Mouse (Mus musculus) erythroblast, adult 5-6 weeks (primary cell): ENCODE data around the gene Gm20388. TPM values are rescaled to one million over a fixed set of nuclear protein-coding genes. Genes with fewer than 3 reads are reported as not detected.

Source experiments
- ATAC-seq: replicated peaks from 2 replicates; pipeline ENCODE4 v1.8.0; 2016; ENCODE audit warnings: moderate number of reproducible peaks, mild to moderate bottlenecking, moderate TSS enrichment, inconsistent platforms; ENCODE audit not compliant: poor library complexity, low FRiP score, severe bottlenecking
- total RNA-seq, 2 experiments: library from RNA; stranded (forward) in 1 of 2; stranded (reverse) in 1 of 2; fragments of 150-400 nt in 1 of 2; fragments of 200-764, 138-1000 nt in 1 of 2; gene quantifications; 2 replicates each; pipeline versions ENCODE4 v1.2.3 to v1.2.4; 2015 to 2017; ENCODE audit warnings: low replicate concordance in 2 of 2

The Gm20388 gene
- total RNA-seq, 2 experiments from 2014 or later, result 2.9 to 7.8 TPM

DNA sequence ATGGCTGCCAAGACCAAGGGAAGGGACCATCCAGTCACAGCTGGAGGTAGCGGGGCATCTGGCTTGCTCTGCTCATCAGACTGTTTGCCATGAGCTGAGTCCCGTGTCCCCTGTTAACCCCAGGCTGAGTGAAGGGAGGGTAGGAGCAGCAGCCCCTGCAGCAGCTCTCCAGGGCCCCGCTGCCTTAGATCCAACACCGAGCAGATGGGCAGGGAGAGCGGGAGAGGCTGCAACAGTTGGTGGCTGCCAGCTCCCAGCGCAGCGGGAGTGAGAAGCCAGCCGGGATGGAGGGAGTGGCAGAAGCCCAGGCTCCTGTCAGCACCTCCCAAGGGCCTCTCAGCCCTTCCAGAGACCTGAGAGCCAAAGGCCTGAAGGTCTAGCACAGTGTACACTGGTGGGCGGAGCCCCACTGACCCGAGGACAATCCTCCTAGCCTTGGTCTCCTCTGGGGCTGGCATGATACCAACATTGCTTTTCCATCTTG is 379.1 kb downstream of the Gm20388 start:
- ATAC-seq, result no peak

DNA sequence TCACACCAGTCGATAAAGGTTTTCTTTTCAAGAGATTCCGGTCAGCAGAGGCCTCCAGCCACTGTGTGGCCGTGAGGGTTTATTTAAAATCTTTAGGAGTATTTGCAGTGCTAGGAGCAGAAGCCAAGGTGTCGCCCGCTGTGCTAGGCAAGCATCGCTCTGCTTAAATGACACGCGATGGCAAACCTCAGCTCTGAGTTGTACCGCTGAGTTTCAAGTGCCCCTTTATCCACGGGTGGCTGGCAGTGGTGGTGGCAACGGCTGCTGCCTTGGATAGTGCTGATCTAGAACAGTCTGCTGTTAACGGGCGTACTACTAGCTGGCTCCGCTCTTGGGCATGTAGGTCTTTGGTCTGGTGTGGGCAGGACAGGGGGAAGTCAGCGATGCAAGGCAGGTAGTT is 380.0 kb downstream of the Gm20388 start:
- no peak for ATAC-seq

DNA sequence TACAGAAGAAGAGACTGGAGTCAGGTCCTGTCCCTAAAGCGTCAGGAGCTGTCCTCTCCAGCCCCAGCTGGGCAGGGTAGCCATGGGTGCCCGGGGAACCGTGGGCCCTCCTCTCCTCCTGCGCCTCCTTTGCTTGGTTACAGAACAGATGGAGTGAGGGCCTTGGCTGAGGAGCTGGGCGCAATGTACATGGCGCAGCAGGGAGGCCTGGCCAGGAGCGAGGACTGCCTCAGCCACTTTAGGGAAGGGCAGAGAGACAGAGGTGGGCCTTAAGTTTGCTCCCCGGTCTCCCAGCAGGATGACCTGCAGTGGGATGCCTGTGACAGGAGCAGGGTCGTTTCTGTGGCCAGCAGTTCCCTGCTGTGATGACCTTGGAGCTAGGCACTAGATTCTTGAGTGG is 381.0 kb downstream of the Gm20388 start:
- ATAC-seq, result no peak

DNA sequence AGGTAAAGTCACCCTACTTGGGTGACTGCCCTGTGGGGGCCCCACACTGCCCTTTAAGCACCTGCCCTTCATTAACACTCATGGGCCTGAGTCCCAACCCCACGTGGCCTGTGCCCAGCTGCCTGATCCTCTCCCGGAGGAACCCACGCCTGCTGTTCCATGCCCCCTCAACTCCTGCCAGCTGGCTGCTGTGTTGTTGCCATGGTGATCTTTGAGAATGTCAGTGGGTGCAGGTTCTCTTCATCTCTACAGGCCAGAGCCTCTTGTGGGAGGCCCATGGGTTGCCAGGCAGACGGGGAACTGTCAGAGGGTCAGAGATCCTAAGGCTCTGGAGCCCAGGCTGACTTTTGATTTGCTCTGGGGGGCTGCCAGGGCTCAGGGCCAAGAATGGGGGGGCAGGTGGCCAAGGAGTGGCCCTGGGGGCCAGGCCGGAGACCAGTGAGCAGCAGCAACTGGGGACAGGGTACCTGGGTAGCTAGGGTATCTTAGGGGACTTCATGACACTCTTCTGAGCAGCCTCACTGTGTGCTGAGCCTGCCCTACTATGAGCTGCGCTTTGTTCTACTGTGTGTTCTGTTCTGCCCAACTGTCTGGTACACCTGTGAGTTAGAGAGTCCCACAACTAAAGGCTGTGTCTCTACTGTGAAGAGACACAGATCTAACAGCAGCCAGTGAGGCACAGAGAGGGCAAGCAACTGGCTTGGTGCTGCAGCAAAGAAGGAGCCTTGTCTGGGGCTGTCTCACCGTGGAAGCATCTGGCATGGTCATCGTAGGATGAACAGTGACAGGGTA is 381.9 kb downstream of the Gm20388 start:
- ATAC-seq, result peak; percentile 8

DNA sequence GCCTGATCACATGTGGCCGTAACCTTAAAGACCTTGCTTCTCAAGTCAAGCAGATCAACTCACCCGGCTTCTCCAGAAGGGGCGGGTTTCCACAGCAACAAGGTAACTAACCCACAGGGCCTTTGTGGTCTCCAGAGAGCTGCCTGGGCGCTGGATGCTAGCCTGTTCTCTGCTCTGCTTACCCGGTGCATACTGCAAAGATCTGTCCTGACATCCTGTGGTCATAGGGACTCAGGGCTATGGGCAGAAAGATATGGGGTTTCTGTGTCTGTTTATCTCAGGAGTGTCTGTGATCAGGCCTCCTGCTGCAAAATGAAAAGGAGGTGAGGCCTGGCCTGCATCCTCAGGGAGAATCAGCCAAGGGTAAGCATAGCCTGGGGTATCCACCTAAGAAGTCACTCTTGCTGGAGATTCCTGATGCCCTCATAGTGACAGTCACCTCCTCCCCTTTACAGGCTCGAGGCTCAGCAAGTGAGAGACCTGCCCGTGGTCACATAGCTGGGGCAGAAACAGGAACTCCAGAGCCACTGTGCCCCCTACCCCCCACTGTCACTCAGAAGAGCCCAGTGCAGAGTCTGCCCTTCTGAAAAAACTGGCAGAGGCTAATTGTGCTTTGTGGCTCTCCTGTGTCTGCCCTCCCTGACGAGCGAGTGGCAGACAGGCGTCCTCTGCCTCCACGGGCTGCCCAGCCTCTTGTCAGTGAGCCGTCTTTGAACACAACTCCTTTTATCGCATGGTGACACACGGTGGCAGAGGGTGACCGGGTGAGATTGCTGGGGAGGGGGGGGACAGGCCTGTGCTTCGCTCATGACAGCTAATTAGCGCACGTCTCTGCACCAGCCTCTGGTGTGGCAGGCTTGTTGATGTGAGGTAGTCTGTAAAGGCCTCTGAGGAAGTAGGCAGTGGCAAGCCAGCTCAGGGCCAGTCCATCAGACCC is 383.0 kb downstream of the Gm20388 start:
- ATAC-seq, result peak; percentile 69

DNA sequence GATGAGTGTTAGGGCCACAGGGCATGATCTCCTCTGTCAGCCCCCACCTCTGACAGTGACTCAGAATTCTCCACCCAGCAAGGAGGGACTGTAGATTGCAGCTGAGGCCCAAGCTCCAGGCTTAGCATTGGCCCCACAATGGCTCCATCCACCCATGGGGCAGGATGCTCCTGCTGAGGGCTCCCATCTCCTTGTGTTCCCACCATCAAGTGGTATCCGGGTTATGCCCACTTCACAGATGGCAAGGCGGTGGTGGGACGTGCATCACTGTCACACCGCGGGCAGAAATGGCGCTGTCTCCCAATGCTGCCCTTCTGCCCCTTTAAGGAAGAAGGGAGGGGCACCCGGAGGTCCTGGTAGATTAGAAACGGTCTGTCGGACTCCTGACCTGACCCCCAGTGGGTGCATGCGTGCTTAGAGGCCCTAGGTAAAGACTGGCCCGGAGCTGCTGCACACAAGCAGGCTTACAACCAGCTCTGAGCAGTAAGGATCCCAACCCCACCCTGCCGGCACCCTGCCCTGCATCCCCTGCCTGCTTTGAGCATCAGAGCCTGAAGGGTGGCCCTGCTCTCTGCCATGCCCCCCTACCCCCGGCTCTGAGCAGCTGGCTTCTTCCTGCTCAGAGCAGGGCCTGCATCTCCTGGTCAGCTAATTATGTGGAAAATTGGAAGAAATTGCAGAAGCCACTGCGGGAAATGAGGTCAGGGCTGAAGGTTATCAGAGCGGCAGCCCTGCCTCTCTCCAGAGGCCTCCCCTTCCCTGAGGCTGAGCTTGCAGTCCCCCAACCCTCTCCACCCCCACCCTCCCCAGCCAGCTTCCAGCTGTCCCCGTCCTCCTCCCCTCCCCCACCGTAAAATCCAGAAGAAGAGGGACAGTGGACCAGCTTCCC is 384.6 kb downstream of the Gm20388 start:
- ATAC-seq, result peak; percentile 31

DNA sequence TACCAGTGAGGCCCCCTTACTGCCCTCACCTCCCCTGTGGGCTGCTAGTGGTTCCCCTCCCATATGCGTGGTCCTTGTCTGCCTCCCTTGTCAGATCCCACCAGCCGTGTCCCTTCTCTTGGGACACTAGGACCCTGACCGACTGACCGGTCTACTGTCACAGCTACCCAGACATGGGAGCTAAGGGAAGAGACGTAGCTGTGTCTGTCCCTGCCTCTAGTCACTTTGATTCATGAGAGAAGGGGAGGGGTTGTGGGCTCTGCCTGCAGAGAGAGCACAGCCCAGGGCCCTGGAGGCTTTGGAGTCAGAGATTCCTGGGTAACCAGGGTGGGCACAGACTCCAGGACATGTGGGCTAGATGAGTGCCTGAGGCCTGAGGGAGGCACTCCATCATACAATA is 386.4 kb downstream of the Gm20388 start:
- no peak for ATAC-seq

DNA sequence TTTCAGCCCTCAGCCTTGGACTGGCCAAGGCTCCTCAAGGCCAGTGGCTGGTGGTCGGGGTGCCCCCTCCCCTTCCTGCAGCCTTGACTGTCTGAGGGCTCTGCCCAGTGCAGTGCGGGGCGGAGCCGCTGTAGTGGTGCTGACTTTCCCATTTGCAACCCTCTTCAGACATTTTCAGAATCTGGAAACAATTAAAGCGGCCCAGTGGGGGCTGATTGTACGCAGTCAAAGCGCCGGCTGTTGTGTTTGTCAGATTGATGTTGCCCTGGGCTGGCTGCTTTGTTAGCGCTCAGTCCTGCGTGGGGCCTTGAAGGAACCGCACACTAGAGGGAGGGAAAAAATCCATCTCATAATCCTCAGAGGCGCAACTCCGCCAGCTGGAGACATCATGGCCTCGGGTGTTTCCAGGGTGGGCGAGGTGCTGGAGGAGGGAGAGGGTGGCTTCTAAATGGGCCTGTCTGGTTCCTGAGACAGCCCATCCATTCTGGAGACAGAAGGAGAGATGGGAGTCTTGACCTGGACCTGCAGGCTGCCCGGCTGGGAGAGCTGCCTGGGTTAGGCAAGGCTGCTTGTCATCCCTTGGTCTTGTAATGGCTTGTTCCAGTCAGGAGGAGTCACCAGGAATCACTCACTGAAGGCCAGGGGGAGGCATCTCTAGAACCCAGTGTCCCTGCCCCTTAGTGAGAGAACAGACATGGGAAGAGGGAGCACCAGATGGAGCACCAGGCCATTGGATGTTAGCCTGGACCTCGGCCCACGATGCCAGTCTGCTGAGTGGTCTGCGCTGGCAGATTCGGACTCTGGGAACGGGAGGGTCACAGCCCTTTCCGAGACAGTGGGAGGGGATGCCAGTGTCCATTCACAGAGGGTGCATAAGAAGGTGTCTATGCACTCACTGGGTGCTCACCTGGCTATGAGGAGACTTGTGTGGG is 388.2 kb downstream of the Gm20388 start:
- ATAC-seq, result no peak

DNA sequence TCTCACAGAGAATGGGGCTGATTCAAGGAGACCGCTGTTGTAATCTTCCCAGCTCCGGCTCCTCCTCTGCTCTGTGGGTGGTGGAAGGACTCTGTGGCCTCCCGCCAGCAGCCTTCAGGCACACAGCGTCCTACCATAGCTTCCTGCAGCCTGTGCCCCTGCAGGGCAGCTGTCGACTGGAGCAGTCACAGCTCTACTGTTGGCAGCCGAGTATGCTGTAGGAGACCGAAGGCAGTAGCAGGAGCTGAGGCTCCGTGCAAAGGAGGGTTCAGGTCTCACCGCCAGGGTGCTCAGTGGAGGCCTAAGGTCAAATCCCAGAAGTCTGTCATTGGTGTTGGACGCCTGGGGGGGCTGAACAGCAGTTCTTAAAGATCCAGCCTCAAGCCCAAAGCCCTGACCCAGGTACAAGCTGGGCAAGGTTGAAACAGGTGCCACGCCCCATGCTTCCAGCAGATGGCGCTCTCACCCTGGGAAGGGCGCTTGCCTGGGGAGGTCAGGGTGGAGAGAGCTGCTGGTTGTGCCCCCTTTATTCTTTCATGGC is 390.0 kb downstream of the Gm20388 start:
- peak; percentile 82 for ATAC-seq

DNA sequence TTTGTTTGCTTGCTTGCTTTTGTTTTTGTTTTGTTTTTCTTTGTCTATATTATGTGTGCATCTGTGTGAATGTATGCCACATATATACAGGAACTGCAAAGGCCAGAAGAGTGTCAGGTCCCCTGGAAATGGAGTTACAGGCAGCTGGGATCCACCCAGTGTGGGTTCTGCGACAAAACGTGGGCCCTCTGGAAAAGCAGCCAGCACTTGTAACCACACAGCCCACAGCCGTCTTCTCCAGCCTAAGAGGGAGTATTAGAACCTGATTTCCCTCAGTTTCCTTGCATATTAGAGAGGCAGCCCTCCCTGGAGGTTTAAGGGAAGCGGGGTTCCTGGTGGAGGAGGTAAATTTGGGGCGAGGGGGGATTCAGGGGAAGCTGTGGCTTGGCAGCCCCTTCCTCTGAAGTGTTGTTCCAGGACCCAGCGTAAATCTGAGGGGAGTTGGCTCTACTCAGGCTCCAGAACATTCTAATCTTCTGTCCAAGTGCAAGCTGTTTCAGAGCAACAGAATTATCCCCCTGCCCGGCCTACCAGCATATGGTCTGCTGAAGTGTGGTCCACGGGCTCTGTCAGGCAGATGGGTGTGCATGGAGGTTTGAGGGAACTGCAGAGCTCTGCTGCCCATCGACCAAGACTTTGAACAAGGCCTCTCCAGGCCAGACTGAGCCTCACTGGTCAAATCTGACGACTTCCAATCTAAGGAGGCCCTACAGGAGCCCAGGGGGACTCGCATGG is 392.5 kb downstream of the Gm20388 start:
- ATAC-seq, result no peak

DNA sequence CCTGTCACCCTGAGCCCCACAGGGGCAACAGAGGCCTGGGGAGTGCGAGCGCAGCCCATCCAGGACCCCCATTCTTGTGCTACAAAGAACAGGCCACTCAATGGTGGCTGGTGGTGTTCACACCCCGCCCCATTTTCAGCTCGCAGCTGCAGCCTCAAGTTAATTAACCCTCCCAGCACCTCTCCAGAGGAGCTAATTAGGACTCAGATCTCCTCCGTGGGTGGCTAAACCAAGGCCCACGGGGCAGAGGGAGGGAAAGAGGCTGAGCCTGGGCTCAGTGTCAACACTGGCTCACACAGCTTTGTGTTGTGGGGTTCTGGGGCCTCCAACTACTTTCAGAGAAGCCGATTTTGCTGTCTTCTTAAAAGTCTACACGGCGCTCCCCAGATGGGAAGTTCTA is 393.5 kb downstream of the Gm20388 start:
- no peak for ATAC-seq

DNA sequence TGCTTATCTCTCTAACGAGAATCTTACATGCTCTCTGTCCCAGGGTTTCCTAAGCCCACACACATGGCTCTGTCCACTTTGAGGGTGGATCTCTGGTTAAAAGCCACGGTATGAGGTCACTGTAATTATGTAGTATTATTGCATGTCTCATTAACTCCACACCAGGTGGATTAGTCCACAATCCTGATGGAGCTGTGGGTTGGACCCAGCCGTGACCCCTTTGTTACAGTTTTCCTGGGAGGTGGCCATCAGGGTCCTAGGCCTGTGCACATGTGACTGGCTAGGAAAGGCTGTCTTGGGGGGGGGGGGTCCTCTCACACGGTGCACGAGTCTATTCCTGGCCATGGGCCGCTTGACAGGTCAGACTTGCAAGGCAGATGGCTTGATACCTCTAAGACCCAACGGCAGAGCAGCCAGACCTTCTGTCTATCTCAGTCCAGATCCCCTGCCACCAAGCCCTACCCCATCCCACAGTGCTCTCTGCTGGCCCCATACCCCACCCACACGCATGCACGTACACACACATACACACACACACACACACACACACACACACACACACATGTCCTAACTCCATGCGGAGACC is 395.3 kb downstream of the Gm20388 start:
- no peak for ATAC-seq

DNA sequence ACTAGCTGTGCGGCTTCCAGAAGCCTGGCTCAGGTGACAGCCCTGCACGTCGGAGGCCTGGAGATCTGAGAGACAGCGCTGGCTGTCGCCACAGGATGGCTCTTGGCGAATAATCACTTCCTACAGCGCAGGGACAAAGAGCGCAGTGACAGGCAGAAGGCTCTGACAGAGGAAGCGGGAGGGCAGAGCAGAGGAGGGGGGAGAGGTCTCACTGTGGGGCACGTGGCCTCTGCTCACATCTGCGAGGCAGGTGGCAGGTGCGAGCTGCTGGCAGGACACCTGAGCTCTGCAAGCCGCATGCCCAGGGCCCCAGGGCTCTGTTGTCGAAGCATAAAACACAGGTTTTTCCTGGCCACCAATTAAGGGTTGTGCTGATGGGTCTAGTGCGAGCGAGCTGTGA is 396.5 kb downstream of the Gm20388 start:
- ATAC-seq, result no peak

DNA sequence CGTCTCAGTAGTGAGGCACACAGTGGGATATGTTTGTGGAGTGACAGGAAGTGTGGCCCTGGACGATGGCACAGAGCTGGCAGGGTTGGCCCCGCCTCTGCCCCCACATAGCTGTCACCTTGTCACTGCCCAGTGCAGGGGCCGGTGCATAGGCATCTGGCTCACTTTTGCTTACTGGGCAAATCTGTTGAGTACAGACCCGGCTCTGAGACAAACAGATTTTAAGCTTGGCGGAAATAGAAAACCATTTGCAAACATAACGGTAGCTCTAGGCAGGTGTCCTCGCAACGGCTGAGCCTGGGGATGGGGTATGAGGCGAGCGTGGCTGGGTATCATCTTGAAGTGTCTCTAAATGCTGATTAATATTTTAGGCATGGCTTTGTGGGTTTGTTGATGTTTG is 396.9 kb downstream of the Gm20388 start:
- ATAC-seq, result no peak

DNA sequence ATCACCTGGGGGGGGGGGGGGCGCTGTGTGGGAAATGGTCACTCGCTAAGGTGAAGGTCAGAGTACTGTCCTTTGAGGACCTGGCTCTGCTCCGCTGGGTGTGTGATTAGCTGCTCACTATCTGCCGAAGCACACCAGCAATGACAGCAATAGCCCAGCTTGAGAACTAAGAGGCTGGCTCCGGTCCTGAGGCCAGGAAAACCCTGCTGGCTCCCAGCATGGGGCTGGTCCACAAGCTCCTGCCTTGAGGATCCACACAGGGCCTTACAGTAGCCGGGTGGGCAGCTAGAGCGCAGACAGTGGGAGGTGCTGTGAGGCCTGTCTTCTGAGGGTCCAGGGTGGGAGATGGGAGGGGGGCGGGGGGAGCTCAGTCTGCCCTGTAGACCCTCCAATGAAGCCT is 397.5 kb downstream of the Gm20388 start:
- no peak for ATAC-seq

DNA sequence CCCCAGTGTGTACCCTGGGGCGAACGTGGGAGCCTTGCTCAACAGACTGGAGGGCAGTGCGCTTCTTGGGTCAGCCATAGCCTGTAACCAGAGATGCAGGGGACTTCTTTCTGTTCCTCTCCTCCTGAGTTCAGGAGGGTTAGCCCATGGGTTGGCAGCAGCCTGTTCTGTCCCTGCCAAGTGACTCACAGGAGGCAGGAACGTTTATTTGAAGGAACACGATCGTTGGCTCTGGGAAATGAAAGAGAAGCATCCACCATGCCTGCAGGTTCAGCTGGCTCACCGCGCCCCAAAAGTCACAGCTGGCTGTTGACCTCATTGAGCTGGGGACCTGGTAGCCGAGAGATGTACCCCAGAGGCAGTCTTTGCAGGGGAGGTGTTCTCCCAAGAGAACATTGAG is 397.9 kb downstream of the Gm20388 start:
- ATAC-seq, result no peak

DNA sequence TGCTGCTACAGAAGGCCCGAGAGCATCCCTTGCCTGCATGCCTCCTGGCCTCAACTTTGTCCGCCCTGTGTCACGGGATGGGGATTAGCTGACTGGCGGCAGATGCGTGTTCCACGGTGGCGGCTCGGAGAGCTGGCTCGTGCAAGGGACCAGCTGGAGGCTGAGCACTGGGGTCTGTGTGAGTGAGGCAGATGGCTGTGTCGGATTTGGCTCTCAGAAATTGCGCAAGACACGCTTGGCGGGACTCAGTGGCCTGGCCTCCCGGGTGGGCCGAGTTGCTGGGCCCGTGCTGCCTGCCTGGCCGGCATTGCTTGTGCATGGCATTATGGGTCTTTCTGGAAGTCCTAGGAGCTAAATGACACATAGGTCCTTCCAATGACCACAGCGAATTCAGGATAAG is 398.7 kb downstream of the Gm20388 start:
- ATAC-seq, result no peak

DNA sequence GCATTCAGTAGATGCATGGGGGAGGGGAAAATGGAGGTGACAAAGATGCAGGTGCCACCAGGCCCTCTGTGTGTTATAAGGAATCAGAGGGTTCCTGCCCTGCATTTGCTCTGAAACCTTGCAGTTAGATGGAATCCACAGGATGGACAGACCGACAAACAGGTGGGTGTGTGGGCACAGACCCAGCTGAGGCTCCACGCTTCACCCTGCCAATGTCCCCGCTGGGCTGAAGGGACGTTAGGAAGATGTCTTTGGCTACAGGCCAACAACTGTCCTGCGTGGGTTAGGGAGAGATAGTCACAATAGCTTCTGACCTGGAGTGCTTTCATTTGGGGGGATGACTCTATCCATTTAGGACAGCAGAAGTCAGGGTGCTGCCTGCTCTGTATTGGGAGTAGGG is 399.4 kb downstream of the Gm20388 start:
- no peak for ATAC-seq
